Mouse (Mus musculus): ENCODE data around the gene Etv2. TPM values are rescaled to one million over a fixed set of nuclear protein-coding genes. Genes with fewer than 3 reads are reported as not detected.

The Etv2 gene
- total RNA-seq, 2 experiments from 2014 or later, result not detected

GRCm38 (mm10) chr7:30615049-30615760 lies 20.4 kb downstream of the Etv2 start:
- intact Hi-C loops (cut with DNase I), result no loop called here
- no peak for DNase-seq (ENCODE audit: low spot score in 2 of 2)

GRCm38 (mm10) chr7:30614454-30614853 lies 21.2 kb downstream of the Etv2 start:
- DNase-seq (ENCODE audit: low spot score in 2 of 2), result no peak
- intact Hi-C loops (cut with DNase I), result no loop called here

- peak in 1 of 2 experiments; percentile 35 for DNase-seq (ENCODE audit: low spot score in 2 of 2)
- intact Hi-C loops (cut with DNase I), result loop anchor here (1.0 kb wide), 1 partner anchor 24 kb away; no protein-coding TSS in a partner anchor
Observed at GRCm38 (mm10) chr7:30613529-30614112, 22.0 kb downstream of the Etv2 start.

- intact Hi-C loops (cut with DNase I), result loop anchor here (1.0 kb wide), 1 partner anchor 24 kb away; no protein-coding TSS in a partner anchor
- DNase-seq (ENCODE audit: low spot score in 2 of 2), result no peak
Observed at GRCm38 (mm10) chr7:30612654-30613402, 22.8 kb downstream of the Etv2 start, which contains the start of gene Upk1a. Upk1a (minus strand) TSS chr7:30612847.

GRCm38 (mm10) chr7:30610043-30610442 lies 25.6 kb downstream of the Etv2 start:
- intact Hi-C loops (cut with DNase I), result no loop called here
- no peak for DNase-seq (ENCODE audit: low spot score in 2 of 2)

- no peak for DNase-seq (ENCODE audit: low spot score in 2 of 2)
- intact Hi-C loops (cut with DNase I), result no loop called here
Observed at GRCm38 (mm10) chr7:30608476-30608875, 27.2 kb downstream of the Etv2 start.

- intact Hi-C loops (cut with DNase I), result no loop called here
- DNase-seq (ENCODE audit: low spot score in 2 of 2), result no peak
Observed at GRCm38 (mm10) chr7:30607706-30608309, 27.8 kb downstream of the Etv2 start.

GRCm38 (mm10) chr7:30604944-30605343 lies 30.7 kb downstream of the Etv2 start:
- intact Hi-C loops (cut with DNase I), result no loop called here
- no peak for DNase-seq (ENCODE audit: low spot score in 2 of 2)

GRCm38 (mm10) chr7:30604424-30604823 lies 31.2 kb downstream of the Etv2 start:
- no peak for DNase-seq (ENCODE audit: low spot score in 2 of 2)
- intact Hi-C loops (cut with DNase I), result no loop called here

- intact Hi-C loops (cut with DNase I), result no loop called here
- DNase-seq (ENCODE audit: low spot score in 2 of 2), result no peak
Observed at GRCm38 (mm10) chr7:30602583-30602982, 33.1 kb downstream of the Etv2 start.

GRCm38 (mm10) chr7:30600651-30601050 lies 35.0 kb downstream of the Etv2 start:
- intact Hi-C loops (cut with DNase I), result no loop called here
- DNase-seq (ENCODE audit: low spot score in 2 of 2), result no peak

- DNase-seq (ENCODE audit: low spot score in 2 of 2), result peak; percentile 87
- intact Hi-C loops (cut with DNase I), result no loop called here
Observed at GRCm38 (mm10) chr7:30599933-30600353, 35.7 kb downstream of the Etv2 start.

GRCm38 (mm10) chr7:30598786-30599185 lies 36.9 kb downstream of the Etv2 start, which contains the start of gene Zbtb32:
Zbtb32 (minus strand) TSS chr7:30598909.
- DNase-seq (ENCODE audit: low spot score in 2 of 2), result no peak
- intact Hi-C loops (cut with DNase I), result no loop called here

GRCm38 (mm10) chr7:30596811-30597210 lies 38.8 kb downstream of the Etv2 start:
- intact Hi-C loops (cut with DNase I), result no loop called here
- no peak for DNase-seq (ENCODE audit: low spot score in 2 of 2)

GRCm38 (mm10) chr7:30596093-30596492 lies 39.6 kb downstream of the Etv2 start:
- intact Hi-C loops (cut with DNase I), result no loop called here
- no peak for DNase-seq (ENCODE audit: low spot score in 2 of 2)

GRCm38 (mm10) chr7:30594510-30595024 lies 41.1 kb downstream of the Etv2 start:
- no peak for DNase-seq (ENCODE audit: low spot score in 2 of 2)
- intact Hi-C loops (cut with DNase I), result no loop called here

- DNase-seq (ENCODE audit: low spot score in 2 of 2), result no peak
- intact Hi-C loops (cut with DNase I), result no loop called here
Observed at GRCm38 (mm10) chr7:30593579-30594509, 41.8 kb downstream of the Etv2 start.

GRCm38 (mm10) chr7:30592772-30593423 lies 42.8 kb downstream of the Etv2 start:
- no peak for DNase-seq (ENCODE audit: low spot score in 2 of 2)
- intact Hi-C loops (cut with DNase I), result no loop called here
